Mouse (Mus musculus) kidney, embryonic 14.5 days (tissue): Measurements from ENCODE around the gene Ceacam16. TPM values are rescaled to one million over a fixed set of nuclear protein-coding genes. Genes with fewer than 3 reads are reported as not detected.

Experiments
- ATAC-seq: fragments of 200-750 bp; cut with Nextera tagmentation; 2 replicates; pipeline ENCODE4 v1.8.0; 2017; ENCODE audit warnings: moderate number of reproducible peaks, mild to moderate bottlenecking, moderate TSS enrichment, moderate library complexity; ENCODE audit not compliant: low FRiP score, low TSS enrichment
- H3K27ac ChIP-seq: fragments of 300-500 bp; sonication (generic); 2 replicates; pipeline ENCODE4 v1.5.1; 2014; ENCODE audit warnings: low read depth, mild to moderate bottlenecking, low read length, moderate library complexity, mixed read lengths
- H3K27me3 ChIP-seq: fragments of 300-500 bp; sonication (generic); 2 replicates; pipeline ENCODE4 v1.6.1; 2014; ENCODE audit warnings: mild to moderate bottlenecking, low read length; ENCODE audit not compliant: control insufficient read depth, insufficient read depth
- H3K36me3 ChIP-seq: fragments of 300-500 bp; sonication (generic); 2 replicates; pipeline ENCODE4 v1.6.1; 2014; ENCODE audit warnings: low read length, mixed read lengths; ENCODE audit not compliant: control insufficient read depth, insufficient read depth
- H3K4me1 ChIP-seq: fragments of 300-500 bp; sonication (generic); 2 replicates; pipeline ENCODE4 v1.6.1; 2014; ENCODE audit warnings: low read length, mixed read lengths; ENCODE audit not compliant: control insufficient read depth, insufficient read depth
- H3K4me2 ChIP-seq: fragments of 300-500 bp; sonication (generic); replicated peaks from 2 replicates; pipeline ENCODE4 v1.6.1; 2014; ENCODE audit warnings: low read depth, mild to moderate bottlenecking, low read length
- H3K4me3 ChIP-seq: fragments of 300-500 bp; sonication (generic); 2 replicates; pipeline ENCODE4 v1.5.1; 2014; ENCODE audit warnings: mild to moderate bottlenecking, low read length
- H3K9ac ChIP-seq: fragments of 300-500 bp; sonication (generic); 2 replicates; pipeline ENCODE4 v1.6.1; 2014; ENCODE audit warnings: low read depth, mild to moderate bottlenecking, low read length, moderate library complexity
- H3K9me3 ChIP-seq: fragments of 300-500 bp; sonication (generic); 2 replicates; pipeline ENCODE4 v1.6.1; 2016; ENCODE audit warnings: low read length; ENCODE audit not compliant: control insufficient read depth
- WGBS: fragments of 180-500 bp; shearing (Covaris S2); extraction: QIAGEN DNeasy Blood & Tissue Kit; methylation state at CpG from one replicate; pipeline ENCODE4 v1.1.7; 2014; 5-methylcytosine and 5-hydroxymethylcytosine counted together
- polyA plus RNA-seq: library from polyadenylated mRNA; unstranded; fragments of >200 nt; fragmentation: Nextera tagmentation; extraction: Ambion mirVana; gene quantifications from 2 replicates; pipeline ENCODE4 v1.2.1, GENCODE M21; 2014

Ceacam16 gene
- polyA plus RNA-seq, 1 experiment from 2014 or later = not detected

GRCm38 (mm10) chr7:19871137-19871621 lies 10.1 kb upstream of the Ceacam16 start:
- no peak for ATAC-seq

DNA sequence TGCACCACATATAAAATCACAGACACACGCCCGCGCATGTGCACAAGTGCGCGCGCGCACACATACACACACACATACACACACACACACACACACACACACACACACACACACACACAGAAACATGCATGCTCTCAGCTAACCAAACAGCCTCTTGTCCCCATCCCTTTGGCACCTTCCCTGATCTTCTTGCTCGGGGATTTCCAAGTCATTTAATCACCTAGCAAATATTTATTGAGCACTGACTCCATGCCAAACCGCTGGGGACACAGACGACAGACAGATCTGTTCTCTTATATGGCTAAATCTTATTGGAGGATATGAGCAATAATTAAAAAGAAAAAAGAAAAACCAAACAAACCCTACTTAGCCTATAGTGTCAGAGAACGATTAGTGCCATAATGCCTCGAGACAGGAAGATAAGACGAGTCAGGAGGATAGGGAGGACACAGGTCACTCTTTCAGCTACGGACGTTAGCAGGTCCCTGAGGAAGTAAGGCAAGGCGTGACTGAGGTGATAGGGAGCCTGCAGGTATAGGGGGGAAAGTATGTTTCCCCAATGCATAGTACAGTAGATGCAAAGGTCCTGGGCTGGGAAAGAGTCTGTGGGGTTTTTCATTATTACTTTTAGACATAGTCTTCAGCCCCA lies 6.8 kb upstream of the Ceacam16 start:
- H3K27me3 ChIP-seq = no peaks in the 10 kb centered on the region
- H3K27ac ChIP-seq = no peak overlapping the region
- ATAC-seq = no peak
- H3K4me1 ChIP-seq = no peaks in the 10 kb centered on the region
- WGBS = 89% methylated on average over 16 of the region's 16 CpGs
- H3K36me3 ChIP-seq = no peaks in the 10 kb centered on the region
- no peak overlapping the region for H3K4me3 ChIP-seq
- H3K9ac ChIP-seq = no peak overlapping the region
- no peak overlapping the region for H3K4me2 ChIP-seq
- no peaks in the 10 kb centered on the region for H3K9me3 ChIP-seq

More at GRCm38 (mm10) chr7:19871137-19871621, 10.1 kb upstream of the Ceacam16 start:
- no peak overlapping the region for H3K4me2 ChIP-seq
- no peaks in the 10 kb centered on the region for H3K9me3 ChIP-seq
- H3K4me1 ChIP-seq = no peaks in the 10 kb centered on the region
- H3K36me3 ChIP-seq = no peaks in the 10 kb centered on the region
- H3K9ac ChIP-seq = no peak overlapping the region
- H3K4me3 ChIP-seq = no peak overlapping the region
- no peaks in the 10 kb centered on the region for H3K27me3 ChIP-seq
- no peak overlapping the region for H3K27ac ChIP-seq
- 71% methylated on average over 10 of the region's 10 CpGs for WGBS

- Histone ChIP-seq H3K36me3 (no peaks in the 10 kb centered on the region), H3K4me3 (no peak overlapping the region), H3K4me1 (no peaks in the 10 kb centered on the region), H3K27me3 (no peaks in the 10 kb centered on the region), H3K9me3 (no peaks in the 10 kb centered on the region), H3K27ac (no peak overlapping the region), H3K4me2 (no peak overlapping the region), H3K9ac (no peak overlapping the region)
- no peak for ATAC-seq
- WGBS = 61% methylated on average over 6 of the region's 6 CpGs
These were observed 5.4 kb upstream of the Ceacam16 start for GRCm38 (mm10) chr7:19866490-19866889.

DNA sequence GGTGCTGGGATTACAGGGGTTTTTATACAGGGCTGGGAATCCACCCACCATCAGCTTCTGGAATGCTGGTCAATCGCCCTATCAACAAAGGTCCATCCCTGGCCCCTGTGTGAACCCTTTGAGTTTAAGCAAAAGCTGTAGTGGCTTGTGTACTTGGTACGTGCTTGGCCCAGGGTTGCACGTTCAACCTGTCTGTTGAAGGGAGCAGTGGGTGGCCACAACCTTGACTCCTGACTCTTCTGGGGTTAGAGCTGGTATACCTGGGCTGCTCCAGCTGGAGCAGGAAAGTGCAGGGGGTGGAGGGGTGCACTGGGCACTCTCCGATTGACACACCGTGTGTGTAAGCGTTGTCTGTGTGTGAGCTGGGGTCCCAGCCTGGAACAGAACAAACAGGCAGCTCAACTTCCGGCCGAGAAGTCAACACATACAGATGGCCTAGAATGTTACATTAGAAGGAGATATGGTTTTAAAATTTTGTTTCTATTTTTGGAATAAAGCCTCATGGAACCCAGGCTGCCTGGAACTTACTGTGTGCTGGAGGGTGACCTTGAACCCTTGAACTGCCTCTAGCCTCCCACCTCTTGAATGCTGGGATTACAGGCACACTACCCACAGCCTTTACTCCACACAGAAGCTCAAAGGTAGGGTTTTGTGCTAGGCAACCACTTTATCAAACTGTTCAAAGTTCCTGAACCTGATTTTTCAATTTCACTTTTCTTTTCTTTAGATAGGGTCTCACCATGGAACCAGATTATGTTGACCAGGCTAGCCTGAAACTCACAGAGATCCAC lies 4.3 kb upstream of the Ceacam16 start:
- H3K36me3 ChIP-seq = no peaks in the 10 kb centered on the region
- no peaks in the 10 kb centered on the region for H3K27me3 ChIP-seq
- no peaks in the 10 kb centered on the region for H3K4me1 ChIP-seq
- H3K4me2 ChIP-seq = no peak overlapping the region
- WGBS = 80% methylated on average over 8 of the region's 8 CpGs
- no peaks in the 10 kb centered on the region for H3K9me3 ChIP-seq
- no peak overlapping the region for H3K4me3 ChIP-seq
- no peak overlapping the region for H3K9ac ChIP-seq
- no peak overlapping the region for H3K27ac ChIP-seq
- ATAC-seq = no peak

DNA sequence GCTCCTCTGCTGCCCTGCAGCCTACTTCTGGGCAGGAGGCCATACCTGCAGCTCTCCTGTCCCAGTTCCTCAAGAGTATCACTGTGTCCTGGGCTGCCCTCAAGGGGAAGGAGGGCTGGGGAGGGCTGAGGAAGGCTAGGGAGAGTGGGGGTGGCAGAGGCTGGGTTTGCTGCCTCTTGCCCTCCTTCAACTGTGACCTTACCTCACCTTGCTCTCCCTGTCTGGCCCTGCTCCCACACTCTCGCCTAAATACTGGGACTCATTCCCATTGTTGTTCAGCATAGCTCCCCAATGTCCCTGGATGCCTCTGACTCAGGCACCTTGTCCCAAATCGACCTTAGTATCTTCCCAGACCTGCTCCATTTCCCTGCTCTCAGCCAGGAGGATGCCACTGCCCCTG lies 3.1 kb upstream of the Ceacam16 start:
- no peak for ATAC-seq
- H3K4me2 ChIP-seq = no peak overlapping the region
- H3K4me3 ChIP-seq = no peak overlapping the region
- H3K4me1 ChIP-seq = no peaks in the 10 kb centered on the region
- H3K36me3 ChIP-seq = no peaks in the 10 kb centered on the region
- WGBS = 35% methylated on average over 2 of the region's 2 CpGs
- H3K9ac ChIP-seq = no peak overlapping the region
- no peaks in the 10 kb centered on the region for H3K9me3 ChIP-seq
- no peak overlapping the region for H3K27ac ChIP-seq
- H3K27me3 ChIP-seq = no peaks in the 10 kb centered on the region

DNA sequence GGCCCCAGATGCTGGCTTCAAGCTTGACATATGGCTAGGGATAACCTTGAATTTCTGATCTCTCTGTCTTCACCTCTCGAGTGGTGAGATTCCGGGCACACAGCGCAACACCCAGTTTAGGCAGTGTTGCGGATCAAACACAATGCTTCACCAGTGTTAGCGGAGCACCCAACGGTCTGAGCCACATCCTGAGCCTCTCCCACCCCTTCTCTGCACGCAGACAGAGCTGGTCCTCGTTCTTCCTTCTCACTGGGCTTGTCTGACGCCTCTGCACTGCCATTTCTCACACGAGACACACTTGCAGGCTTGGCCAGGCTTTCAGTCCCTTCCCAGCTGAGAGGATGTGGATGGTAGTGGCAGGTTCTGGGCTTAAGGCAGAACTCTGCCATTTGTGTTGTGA lies 1.4 kb downstream of the Ceacam16 start:
- Histone ChIP-seq H3K36me3 (no peaks in the 10 kb centered on the region), H3K27me3 (no peaks in the 10 kb centered on the region; the same call in 1 of the 2 replicates), H3K9me3 (no peaks in the 10 kb centered on the region), H3K4me2 (no peak overlapping the region), H3K27ac (no peak overlapping the region), H3K9ac (no peak overlapping the region), H3K4me1 (no peaks in the 10 kb centered on the region), H3K4me3 (no peak overlapping the region)
- WGBS = 72% methylated on average over 10 of the region's 10 CpGs
- ATAC-seq = no peak

DNA sequence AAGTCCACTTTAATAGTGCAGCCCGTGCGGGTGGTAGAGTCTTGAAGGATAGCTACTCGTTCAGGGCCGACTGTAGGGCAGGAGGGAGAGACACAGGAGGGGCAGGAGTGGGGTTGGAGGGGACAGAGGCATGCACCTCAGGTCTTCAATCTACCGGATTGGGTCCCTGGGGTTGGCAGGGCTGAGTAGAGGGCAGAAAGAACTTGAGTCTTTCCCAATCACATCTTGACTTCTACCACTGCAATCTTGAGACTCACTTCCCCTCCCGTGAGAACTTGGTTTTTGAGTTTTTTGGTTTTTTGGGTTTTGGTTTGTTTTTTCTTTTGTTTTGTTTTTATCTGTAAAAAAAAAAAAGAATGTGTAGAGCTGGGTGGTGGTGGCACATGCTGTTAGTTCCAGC lies 4.8 kb downstream of the Ceacam16 start:
- Histone ChIP-seq H3K4me2 (no peak overlapping the region), H3K27ac (no peak overlapping the region), H3K9ac (no peak overlapping the region), H3K27me3 (peaks cover 11% of the 10 kb centered on the region), H3K9me3 (no peaks in the 10 kb centered on the region), H3K4me1 (no peaks in the 10 kb centered on the region), H3K4me3 (no peak overlapping the region), H3K36me3 (no peaks in the 10 kb centered on the region)
- ATAC-seq = no peak
- WGBS = 91% methylated on average over 6 of the region's 6 CpGs

- H3K9me3 ChIP-seq = no peaks in the 10 kb centered on the region
- WGBS = 86% methylated on average over 5 of the region's 5 CpGs
These were observed 5.4 kb downstream of the Ceacam16 start for GRCm38 (mm10) chr7:19855663-19856062.

DNA sequence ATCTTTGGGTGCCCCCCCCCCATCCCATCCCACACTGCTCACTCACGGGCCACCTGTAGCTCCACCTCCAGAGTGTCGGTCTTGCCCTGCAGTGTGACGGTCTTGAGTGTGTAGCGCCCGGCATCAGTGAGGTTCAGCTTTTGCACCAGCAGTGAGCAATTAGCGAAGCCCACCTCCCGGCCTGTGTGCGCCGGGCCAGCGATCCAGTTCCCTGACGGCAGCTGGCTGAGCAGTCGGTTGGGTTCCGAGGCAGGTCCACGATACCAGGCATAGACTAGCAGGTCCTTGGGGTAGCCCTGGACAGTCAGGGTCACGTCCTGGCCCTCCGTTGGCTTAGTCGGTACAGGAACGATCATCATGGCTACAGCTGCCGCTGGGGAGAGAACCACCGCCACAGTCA lies 7.6 kb downstream of the Ceacam16 start:
- no peaks in the 10 kb centered on the region for H3K4me1 ChIP-seq
- H3K27ac ChIP-seq = no peak overlapping the region
- H3K4me2 ChIP-seq = no peak overlapping the region
- peaks cover 11% of the 10 kb centered on the region for H3K27me3 ChIP-seq
- H3K4me3 ChIP-seq = no peak overlapping the region
- 88% methylated on average over 20 of the region's 20 CpGs for WGBS
- H3K9me3 ChIP-seq = no peaks in the 10 kb centered on the region
- no peak for ATAC-seq
- no peak overlapping the region for H3K9ac ChIP-seq
- no peaks in the 10 kb centered on the region for H3K36me3 ChIP-seq

More at GRCm38 (mm10) chr7:19855663-19856062, 5.4 kb downstream of the Ceacam16 start:
- ATAC-seq = no peak
- Histone ChIP-seq H3K9ac (no peak overlapping the region), H3K4me3 (no peak overlapping the region), H3K27ac (no peak overlapping the region), H3K4me2 (no peak overlapping the region), H3K36me3 (no peaks in the 10 kb centered on the region), H3K4me1 (no peaks in the 10 kb centered on the region), H3K27me3 (peaks cover 11% of the 10 kb centered on the region)
